Mouse (Mus musculus): ENCODE measurements around the gene Shq1. TPM values are rescaled to one million over a fixed set of nuclear protein-coding genes. Genes with fewer than 3 reads are reported as not detected.

Shq1 gene
- polyA plus RNA-seq, 2 experiments = 9.5 to 12.3 TPM

GRCm38 (mm10) chr6:100640591-100640990, 30.4 kb downstream of the Shq1 start:
- Histone ChIP-seq H3K4me1 (ENCODE audit: control insufficient read depth, insufficient read depth, low read length) (peaks cover 11% of the 10 kb centered on the region), H3K36me3 (ENCODE audit: control insufficient read depth, insufficient read depth, low read length) (no peaks in the 10 kb centered on the region), H3K27me3 (ENCODE audit: control insufficient read depth, insufficient read depth, low read length) (no peaks in the 10 kb centered on the region), H3K9me3 (ENCODE audit: control insufficient read depth, low read length) (no peaks in the 10 kb centered on the region), H3K4me3 (replicated peaks; ENCODE audit: low read length) (no peak overlapping the region), H3K9ac (ENCODE audit: low read depth, low read length, severe bottlenecking) (no peak overlapping the region), H3K27ac (replicated peaks; ENCODE audit: low read depth, low read length) (no peak overlapping the region), H3K4me2 (replicated peaks; ENCODE audit: low read depth, low read length, severe bottlenecking) (no peak overlapping the region)
- 100% methylated on average over 1 of the region's 1 CpGs for WGBS
- no peak for DNase-seq (ENCODE audit: low spot score)
- TF ChIP-seq POLR2A (IDR thresholded peaks at IDR 0.05; ENCODE audit: borderline replicate concordance, extremely low read depth, insufficient read depth, insufficient read length) = no peak
- no peak for ATAC-seq (ENCODE audit: low FRiP score, low read depth)

- ATAC-seq (ENCODE audit: low FRiP score, low read depth) (no peak), DNase-seq (ENCODE audit: low spot score) (no peak)
- no peak for TF ChIP-seq POLR2A (IDR thresholded peaks at IDR 0.05; ENCODE audit: borderline replicate concordance, extremely low read depth, insufficient read depth, insufficient read length)
- Histone ChIP-seq H3K4me3 (replicated peaks; ENCODE audit: low read length) (no peak overlapping the region), H3K4me1 (ENCODE audit: control insufficient read depth, insufficient read depth, low read length) (no peaks in the 10 kb centered on the region), H3K36me3 (ENCODE audit: control insufficient read depth, insufficient read depth, low read length) (0 out of 2 replicates have a peak, but pooled peaks cover 3% of the 10 kb centered on the region), H3K4me2 (replicated peaks; ENCODE audit: low read depth, low read length, severe bottlenecking) (no peak overlapping the region), H3K9me3 (ENCODE audit: control insufficient read depth, low read length) (no peaks in the 10 kb centered on the region), H3K27ac (replicated peaks; ENCODE audit: low read depth, low read length) (no peak overlapping the region), H3K27me3 (ENCODE audit: control insufficient read depth, insufficient read depth, low read length) (no peaks in the 10 kb centered on the region), H3K9ac (ENCODE audit: low read depth, low read length, severe bottlenecking) (no peak overlapping the region)
- 78% methylated on average over 6 of the region's 6 CpGs for WGBS
Measured at GRCm38 (mm10) chr6:100629086-100629485, 41.9 kb downstream of the Shq1 start.

GRCm38 (mm10) chr6:100628223-100628622, 42.7 kb downstream of the Shq1 start:
- Histone ChIP-seq H3K36me3 (ENCODE audit: control insufficient read depth, insufficient read depth, low read length) (0 out of 2 replicates have a peak, but pooled peaks cover 3% of the 10 kb centered on the region), H3K4me3 (replicated peaks; ENCODE audit: low read length) (no peak overlapping the region), H3K27me3 (ENCODE audit: control insufficient read depth, insufficient read depth, low read length) (no peaks in the 10 kb centered on the region), H3K9ac (ENCODE audit: low read depth, low read length, severe bottlenecking) (no peak overlapping the region), H3K9me3 (ENCODE audit: control insufficient read depth, low read length) (no peaks in the 10 kb centered on the region), H3K27ac (replicated peaks; ENCODE audit: low read depth, low read length) (no peak overlapping the region), H3K4me2 (replicated peaks; ENCODE audit: low read depth, low read length, severe bottlenecking) (no peak overlapping the region), H3K4me1 (ENCODE audit: control insufficient read depth, insufficient read depth, low read length) (no peaks in the 10 kb centered on the region)
- WGBS = 88% methylated on average over 3 of the region's 3 CpGs
- no peak for TF ChIP-seq POLR2A (IDR thresholded peaks at IDR 0.05; ENCODE audit: borderline replicate concordance, extremely low read depth, insufficient read depth, insufficient read length)
- ATAC-seq (ENCODE audit: low FRiP score, low read depth) (no peak), DNase-seq (ENCODE audit: low spot score) (no peak)

GRCm38 (mm10) chr6:100623922-100624321, 47.0 kb downstream of the Shq1 start:
- no peak overlapping the region for H3K4me3 ChIP-seq (replicated peaks; ENCODE audit: low read length)
- H3K36me3 ChIP-seq (ENCODE audit: control insufficient read depth, insufficient read depth, low read length) = 0 out of 2 replicates have a peak, but pooled peaks cover 3% of the 10 kb centered on the region
- H3K4me2 ChIP-seq (replicated peaks; ENCODE audit: low read depth, low read length, severe bottlenecking) = no peak overlapping the region
- DNase-seq (ENCODE audit: low spot score) (no peak), ATAC-seq (ENCODE audit: low FRiP score, low read depth) (no peak)
- no peak overlapping the region for H3K27ac ChIP-seq (replicated peaks; ENCODE audit: low read depth, low read length)
- TF ChIP-seq POLR2A (IDR thresholded peaks at IDR 0.05; ENCODE audit: borderline replicate concordance, extremely low read depth, insufficient read depth, insufficient read length) = no peak
- no peaks in the 10 kb centered on the region for H3K27me3 ChIP-seq (ENCODE audit: control insufficient read depth, insufficient read depth, low read length)
- no peak overlapping the region for H3K9ac ChIP-seq (ENCODE audit: low read depth, low read length, severe bottlenecking)
- WGBS = 88% methylated on average over 2 of the region's 2 CpGs
- no peaks in the 10 kb centered on the region for H3K9me3 ChIP-seq (ENCODE audit: control insufficient read depth, low read length)
- H3K4me1 ChIP-seq (ENCODE audit: control insufficient read depth, insufficient read depth, low read length) = no peaks in the 10 kb centered on the region

- H3K9me3 ChIP-seq (ENCODE audit: control insufficient read depth, low read length) = no peaks in the 10 kb centered on the region
- DNase-seq (ENCODE audit: low spot score) (no peak), ATAC-seq (ENCODE audit: low FRiP score, low read depth) (no peak)
- H3K4me3 ChIP-seq (replicated peaks; ENCODE audit: low read length) = no peak overlapping the region
- TF ChIP-seq POLR2A (IDR thresholded peaks at IDR 0.05; ENCODE audit: borderline replicate concordance, extremely low read depth, insufficient read depth, insufficient read length) = no peak
- 40% methylated on average over 2 of the region's 2 CpGs for WGBS
- H3K9ac ChIP-seq (ENCODE audit: low read depth, low read length, severe bottlenecking) = no peak overlapping the region
- H3K36me3 ChIP-seq (ENCODE audit: control insufficient read depth, insufficient read depth, low read length) = 0 out of 2 replicates have a peak, but pooled peaks cover 3% of the 10 kb centered on the region
- H3K27ac ChIP-seq (replicated peaks; ENCODE audit: low read depth, low read length) = no peak overlapping the region
- H3K27me3 ChIP-seq (ENCODE audit: control insufficient read depth, insufficient read depth, low read length) = no peaks in the 10 kb centered on the region
- no peaks in the 10 kb centered on the region for H3K4me1 ChIP-seq (ENCODE audit: control insufficient read depth, insufficient read depth, low read length)
- H3K4me2 ChIP-seq (replicated peaks; ENCODE audit: low read depth, low read length, severe bottlenecking) = no peak overlapping the region
Measured at GRCm38 (mm10) chr6:100622861-100623507, 48.0 kb downstream of the Shq1 start.
